Mouse (Mus musculus): ENCODE results near the gene Olfr656. TPM values are rescaled to one million over a fixed set of nuclear protein-coding genes. Genes with fewer than 3 reads are reported as not detected.

Gene Olfr656
- not detected in 2 replicates for polyA plus RNA-seq (2014; fragmentation: Nextera tagmentation; extraction: Ambion mirVana)

GRCm38 (mm10) chr7:104613655-104614054 lies at the start of gene Olfr656:
Olfr656 (plus strand) TSS chr7:104613955.
- no peaks in the 10 kb centered on the region for H3K27me3 ChIP-seq (ENCODE audit: control insufficient read depth, insufficient read depth, low read length)
- H3K9ac ChIP-seq (ENCODE audit: low read length): no peak within 1 kb of the TSS
- H3K9me3 ChIP-seq (ENCODE audit: control insufficient read depth, low read length): no peaks in the 10 kb centered on the region
- H3K4me1 ChIP-seq (replicated peaks; ENCODE audit: control insufficient read depth, insufficient read depth, low read length): no peaks in the 10 kb centered on the region
- no peak within 1 kb of the TSS for H3K27ac ChIP-seq (ENCODE audit: low read depth, low read length)
- DNase-seq (ENCODE audit: low spot score) (no peak), ATAC-seq (replicated peaks; ENCODE audit: low FRiP score) (no peak)
- no peaks in the 10 kb centered on the region for H3K36me3 ChIP-seq (ENCODE audit: control insufficient read depth, insufficient read depth, low read length)
- H3K4me2 ChIP-seq (ENCODE audit: low read depth, low read length, severe bottlenecking): no peak within 1 kb of the TSS
- WGBS: 77% methylated on average over 4 of the region's 4 CpGs
- no peak within 1 kb of the TSS for H3K4me3 ChIP-seq (ENCODE audit: low read depth, low read length)

GRCm38 (mm10) chr7:104577014-104577413 lies 36.7 kb upstream of the Olfr656 start, which contains the start of gene Olfr653:
Olfr653 (plus strand) TSS chr7:104577314.
- WGBS: 80% methylated on average over 2 of the region's 2 CpGs
- H3K9me3 ChIP-seq (ENCODE audit: control insufficient read depth, low read length): no peaks in the 10 kb centered on the region
- H3K27ac ChIP-seq (ENCODE audit: low read depth, low read length): no peak within 1 kb of the TSS
- ATAC-seq (replicated peaks; ENCODE audit: low FRiP score): no peak
- H3K4me3 ChIP-seq (ENCODE audit: low read depth, low read length): no peak within 1 kb of the TSS
- no peak for DNase-seq (ENCODE audit: low spot score)
- no peaks in the 10 kb centered on the region for H3K4me1 ChIP-seq (replicated peaks; ENCODE audit: control insufficient read depth, insufficient read depth, low read length)
- H3K4me2 ChIP-seq (ENCODE audit: low read depth, low read length, severe bottlenecking): no peak within 1 kb of the TSS
- no peaks in the 10 kb centered on the region for H3K36me3 ChIP-seq (ENCODE audit: control insufficient read depth, insufficient read depth, low read length)
- no peaks in the 10 kb centered on the region for H3K27me3 ChIP-seq (ENCODE audit: control insufficient read depth, insufficient read depth, low read length)
- no peak within 1 kb of the TSS for H3K9ac ChIP-seq (ENCODE audit: low read length)

- WGBS: 88% methylated on average over 4 of the region's 4 CpGs
- no peak overlapping the region for H3K4me3 ChIP-seq (ENCODE audit: low read depth, low read length)
- DNase-seq (ENCODE audit: low spot score) (no peak), ATAC-seq (replicated peaks; ENCODE audit: low FRiP score) (no peak)
- H3K4me1 ChIP-seq (replicated peaks; ENCODE audit: control insufficient read depth, insufficient read depth, low read length): no peaks in the 10 kb centered on the region
- no peak overlapping the region for H3K27ac ChIP-seq (ENCODE audit: low read depth, low read length)
- H3K9me3 ChIP-seq (ENCODE audit: control insufficient read depth, low read length): no peaks in the 10 kb centered on the region
- H3K36me3 ChIP-seq (ENCODE audit: control insufficient read depth, insufficient read depth, low read length): no peaks in the 10 kb centered on the region
- H3K4me2 ChIP-seq (ENCODE audit: low read depth, low read length, severe bottlenecking): no peak overlapping the region
- H3K27me3 ChIP-seq (ENCODE audit: control insufficient read depth, insufficient read depth, low read length): no peaks in the 10 kb centered on the region
- no peak overlapping the region for H3K9ac ChIP-seq (ENCODE audit: low read length)
Measured at GRCm38 (mm10) chr7:104580846-104581245, 32.9 kb upstream of the Olfr656 start.

- Histone ChIP-seq H3K4me3 (ENCODE audit: low read depth, low read length) (no peak overlapping the region), H3K27me3 (ENCODE audit: control insufficient read depth, insufficient read depth, low read length) (no peaks in the 10 kb centered on the region), H3K9me3 (ENCODE audit: control insufficient read depth, low read length) (no peaks in the 10 kb centered on the region), H3K4me1 (replicated peaks; ENCODE audit: control insufficient read depth, insufficient read depth, low read length) (no peaks in the 10 kb centered on the region), H3K36me3 (ENCODE audit: control insufficient read depth, insufficient read depth, low read length) (no peaks in the 10 kb centered on the region), H3K9ac (ENCODE audit: low read length) (no peak overlapping the region), H3K4me2 (ENCODE audit: low read depth, low read length, severe bottlenecking) (no peak overlapping the region), H3K27ac (ENCODE audit: low read depth, low read length) (no peak overlapping the region)
- DNase-seq (ENCODE audit: low spot score): no peak
- 86% methylated on average over 4 of the region's 4 CpGs for WGBS
- no peak for ATAC-seq (replicated peaks; ENCODE audit: low FRiP score)
Measured at GRCm38 (mm10) chr7:104581429-104581828, 32.3 kb upstream of the Olfr656 start.

- Histone ChIP-seq H3K4me2 (ENCODE audit: low read depth, low read length, severe bottlenecking) (no peak within 1 kb of the TSS), H3K36me3 (ENCODE audit: control insufficient read depth, insufficient read depth, low read length) (no peaks in the 10 kb centered on the region), H3K9me3 (ENCODE audit: control insufficient read depth, low read length) (no peaks in the 10 kb centered on the region), H3K4me1 (replicated peaks; ENCODE audit: control insufficient read depth, insufficient read depth, low read length) (no peaks in the 10 kb centered on the region), H3K9ac (ENCODE audit: low read length) (no peak within 1 kb of the TSS), H3K4me3 (ENCODE audit: low read depth, low read length) (no peak within 1 kb of the TSS), H3K27ac (ENCODE audit: low read depth, low read length) (no peak within 1 kb of the TSS), H3K27me3 (ENCODE audit: control insufficient read depth, insufficient read depth, low read length) (no peaks in the 10 kb centered on the region)
- WGBS: 86% methylated on average over 4 of the region's 4 CpGs
- ATAC-seq (replicated peaks; ENCODE audit: low FRiP score) (no peak), DNase-seq (ENCODE audit: low spot score) (no peak)
Measured at GRCm38 (mm10) chr7:104586725-104587124, 27.0 kb upstream of the Olfr656 start, which contains the start of gene Olfr654. Olfr654 (plus strand) TSS chr7:104587025.

- Histone ChIP-seq H3K4me1 (replicated peaks; ENCODE audit: control insufficient read depth, insufficient read depth, low read length) (no peaks in the 10 kb centered on the region), H3K9me3 (ENCODE audit: control insufficient read depth, low read length) (no peaks in the 10 kb centered on the region), H3K4me3 (ENCODE audit: low read depth, low read length) (no peak overlapping the region), H3K27ac (ENCODE audit: low read depth, low read length) (no peak overlapping the region), H3K4me2 (ENCODE audit: low read depth, low read length, severe bottlenecking) (no peak overlapping the region), H3K27me3 (ENCODE audit: control insufficient read depth, insufficient read depth, low read length) (no peaks in the 10 kb centered on the region), H3K36me3 (ENCODE audit: control insufficient read depth, insufficient read depth, low read length) (no peaks in the 10 kb centered on the region), H3K9ac (ENCODE audit: low read length) (no peak overlapping the region)
- no peak for ATAC-seq (replicated peaks; ENCODE audit: low FRiP score)
- 85% methylated on average over 5 of the region's 5 CpGs for WGBS
- DNase-seq (ENCODE audit: low spot score): no peak
Measured at GRCm38 (mm10) chr7:104588274-104588673, 25.5 kb upstream of the Olfr656 start.

- no peak within 1 kb of the TSS for H3K4me3 ChIP-seq (ENCODE audit: low read depth, low read length)
- no peak within 1 kb of the TSS for H3K27ac ChIP-seq (ENCODE audit: low read depth, low read length)
- ATAC-seq (replicated peaks; ENCODE audit: low FRiP score): no peak
- H3K9me3 ChIP-seq (ENCODE audit: control insufficient read depth, low read length): no peaks in the 10 kb centered on the region
- no peak within 1 kb of the TSS for H3K9ac ChIP-seq (ENCODE audit: low read length)
- no peak for DNase-seq (ENCODE audit: low spot score)
- H3K4me2 ChIP-seq (ENCODE audit: low read depth, low read length, severe bottlenecking): no peak within 1 kb of the TSS
- no peaks in the 10 kb centered on the region for H3K4me1 ChIP-seq (replicated peaks; ENCODE audit: control insufficient read depth, insufficient read depth, low read length)
- H3K36me3 ChIP-seq (ENCODE audit: control insufficient read depth, insufficient read depth, low read length): no peaks in the 10 kb centered on the region
- 79% methylated on average over 2 of the region's 2 CpGs for WGBS
- H3K27me3 ChIP-seq (ENCODE audit: control insufficient read depth, insufficient read depth, low read length): no peaks in the 10 kb centered on the region
Measured at GRCm38 (mm10) chr7:104601679-104602078, 12.1 kb upstream of the Olfr656 start, which contains the start of gene Olfr655. Olfr655 (minus strand) TSS chr7:104601779.

- Histone ChIP-seq H3K9me3 (ENCODE audit: control insufficient read depth, low read length) (no peaks in the 10 kb centered on the region), H3K36me3 (ENCODE audit: control insufficient read depth, insufficient read depth, low read length) (no peaks in the 10 kb centered on the region), H3K4me2 (ENCODE audit: low read depth, low read length, severe bottlenecking) (no peak overlapping the region), H3K4me1 (replicated peaks; ENCODE audit: control insufficient read depth, insufficient read depth, low read length) (no peaks in the 10 kb centered on the region), H3K27ac (ENCODE audit: low read depth, low read length) (no peak overlapping the region), H3K27me3 (ENCODE audit: control insufficient read depth, insufficient read depth, low read length) (no peaks in the 10 kb centered on the region), H3K9ac (ENCODE audit: low read length) (no peak overlapping the region), H3K4me3 (ENCODE audit: low read depth, low read length) (no peak overlapping the region)
- ATAC-seq (replicated peaks; ENCODE audit: low FRiP score): peak; percentile 60; the same call in 1 of the 2 replicates
- 3% methylated on average over 3 of the region's 3 CpGs for WGBS
- DNase-seq (ENCODE audit: low spot score): peak; percentile 59
Measured at GRCm38 (mm10) chr7:104603173-104603572, 10.6 kb upstream of the Olfr656 start.

- H3K9ac ChIP-seq (ENCODE audit: low read length): no peak overlapping the region
- no peak overlapping the region for H3K27ac ChIP-seq (ENCODE audit: low read depth, low read length)
- no peaks in the 10 kb centered on the region for H3K4me1 ChIP-seq (replicated peaks; ENCODE audit: control insufficient read depth, insufficient read depth, low read length)
- ATAC-seq (replicated peaks; ENCODE audit: low FRiP score) (no peak), DNase-seq (ENCODE audit: low spot score) (no peak)
- H3K4me3 ChIP-seq (ENCODE audit: low read depth, low read length): no peak overlapping the region
- no peaks in the 10 kb centered on the region for H3K9me3 ChIP-seq (ENCODE audit: control insufficient read depth, low read length)
- H3K36me3 ChIP-seq (ENCODE audit: control insufficient read depth, insufficient read depth, low read length): no peaks in the 10 kb centered on the region
- H3K4me2 ChIP-seq (ENCODE audit: low read depth, low read length, severe bottlenecking): no peak overlapping the region
- H3K27me3 ChIP-seq (ENCODE audit: control insufficient read depth, insufficient read depth, low read length): no peaks in the 10 kb centered on the region
Measured at GRCm38 (mm10) chr7:104604727-104605126, 9.0 kb upstream of the Olfr656 start.

Data from forebrain, embryonic 11.5 days (tissue).